8 mouse cellular contexts compared by ENCODE assay signal in the genomic region with DNA sequence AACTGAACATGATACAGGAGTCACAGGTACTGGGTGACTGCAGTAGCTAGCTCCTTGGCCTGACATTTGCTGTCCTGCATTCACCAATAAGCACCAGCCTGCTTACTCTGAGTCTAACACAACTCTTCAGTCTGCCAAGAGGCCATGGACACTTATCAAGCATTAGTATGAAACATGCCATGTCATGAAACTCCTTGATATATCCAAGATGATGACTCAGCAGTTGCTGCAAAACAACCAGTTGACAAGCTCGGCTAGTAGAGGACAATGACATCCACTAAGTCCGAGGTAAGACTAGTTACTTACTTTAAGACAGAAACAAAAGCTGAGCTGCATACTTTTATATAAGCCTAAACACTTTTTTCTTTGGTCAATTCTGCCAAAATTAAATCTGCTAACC. TPM values are rescaled to one million over a fixed set of nuclear protein-coding genes. Genes with fewer than 3 reads are reported as not detected.
A peak's percentile ranks its signal among the peaks of the same experiment; 100 is the strongest.
DNase-seq lines count a peak whose midpoint lies in the region; ATAC-seq lines count a peak whose summit lies in the region.

No protein-coding gene starts in this region.

- H3K4me2 ChIP-seq in kidney, embryonic 16.5 days (replicated peaks; ENCODE audit: low read depth, low read length): peak overlapping the region; percentile 45

- H3K9ac ChIP-seq in kidney, embryonic 16.5 days (replicated peaks; ENCODE audit: low read length): peak overlapping the region; percentile 31; the same call in 1 of the 2 replicates

- no peaks in the 10 kb centered on the region for H3K36me3 ChIP-seq in kidney, embryonic 16.5 days (ENCODE audit: insufficient read depth, low read length)

- intact Hi-C loops in heart, postnatal 10 days (cut with DNase I): no loop called here
- intact Hi-C loops in left cerebral cortex, postnatal 14 days (cut with DNase I): loop anchor here (5.0 kb wide), 2 partner anchors 72 to 292 kb away; no protein-coding TSS in a partner anchor

- WGBS in kidney, embryonic 16.5 days: 28% methylated on average over 2 of the region's 2 CpGs

- H3K9me3 ChIP-seq in kidney, embryonic 16.5 days (ENCODE audit: low read length): no peaks in the 10 kb centered on the region

- no peaks in the 10 kb centered on the region for H3K27me3 ChIP-seq in kidney, embryonic 16.5 days (ENCODE audit: insufficient read depth, low read length)

- no peak overlapping the region for H3K27ac ChIP-seq in kidney, embryonic 16.5 days (ENCODE audit: low read length)

- 0 out of 2 replicates have a peak overlapping the region, but pooled peaks have one; percentile 13 for H3K4me3 ChIP-seq in kidney, embryonic 16.5 days (ENCODE audit: low read length)

- ATAC-seq in kidney, embryonic 16.5 days (ENCODE audit: low FRiP score, low TSS enrichment): no peak
- peak; percentile 40 for ATAC-seq in megakaryocyte-erythroid progenitor cell, adult 5-6 weeks (replicated peaks; ENCODE audit: low FRiP score, low TSS enrichment, poor library complexity, severe bottlenecking)

- no peak for DNase-seq in kidney, adult 8-10 months
- DNase-seq in R1 (ENCODE audit: low read depth, low spot score): peak; percentile 30
- DNase-seq in heart, postnatal 10 days: peak; percentile 24 to 31
- DNase-seq in cerebellum, adult 11 months: no peak
- DNase-seq in urinary bladder, postnatal 14 days (ENCODE audit: low spot score): no peak
- no peak for DNase-seq in left cerebral cortex, postnatal 14 days (ENCODE audit: low spot score in 2 of 2)

- H3K4me1 ChIP-seq in kidney, embryonic 16.5 days (ENCODE audit: insufficient read depth, low read length): peaks cover 19% of the 10 kb centered on the region

RNA-seq across cellular contexts. Expression of a gene that starts 2.5 kb away (rescaled TPM):
- polyA plus RNA-seq in kidney, embryonic 16.5 days (2015; fragmentation: Nextera tagmentation; extraction: Ambion mirVana): 23.0 and 23.3 TPM in 2 replicates
- 10 to 100 TPM; 39.2 to 45.0 TPM for total RNA-seq in heart, postnatal 10 days (2021)
- total RNA-seq in megakaryocyte-erythroid progenitor cell, adult 5-6 weeks (2014; fragmentation: Nextera tagmentation): 104 and 186 TPM in 2 replicates
- total RNA-seq in megakaryocyte-erythroid progenitor cell, adult 5-6 weeks (2017): 124 and 130 TPM in 2 replicates
- total RNA-seq in left cerebral cortex, postnatal 14 days (2021): 10 to 100 TPM; 43.7 to 60.4 TPM

RNA-seq across cellular contexts. Expression of a gene that starts 55.9 kb away (rescaled TPM):
- 7.1 and 8.1 TPM in 2 replicates for polyA plus RNA-seq in kidney, embryonic 16.5 days (2015; fragmentation: Nextera tagmentation; extraction: Ambion mirVana)
- total RNA-seq in heart, postnatal 10 days (2021): 10 to 100 TPM; 44.7 to 44.8 TPM
- 12.1 and 14.3 TPM in 2 replicates for total RNA-seq in megakaryocyte-erythroid progenitor cell, adult 5-6 weeks (2014; fragmentation: Nextera tagmentation)
- total RNA-seq in megakaryocyte-erythroid progenitor cell, adult 5-6 weeks (2017): 9.4 and 11.6 TPM in 2 replicates
- total RNA-seq in left cerebral cortex, postnatal 14 days (2021): 10 to 100 TPM; 78.9 to 82.8 TPM

Comparison
In these comparisons a context has a peak if more than half of its experiments do, and no peak if none do; other contexts are left out.
1. DNase-seq: peak in R1 (single experiment) and heart, postnatal 10 days (2 of 2); none in kidney, adult 8-10 months (0 of 2), cerebellum, adult 11 months (single experiment), urinary bladder, postnatal 14 days (single experiment) and left cerebral cortex, postnatal 14 days (0 of 2).